Mouse (Mus musculus) embryo, embryonic 11 days (tissue): Measurements from ENCODE around the gene Gm3696.
"Not testable (repeated sequence)": the region's sequence is repeated elsewhere in the genome, so short reads cannot be mapped to it uniquely, and the experiment has no call there.

Source experiments
- DNase-seq: peaks from one replicate; pipeline ENCODE4 v3.0.0-alpha.2; 2015

Gene Gm3696

DNA sequence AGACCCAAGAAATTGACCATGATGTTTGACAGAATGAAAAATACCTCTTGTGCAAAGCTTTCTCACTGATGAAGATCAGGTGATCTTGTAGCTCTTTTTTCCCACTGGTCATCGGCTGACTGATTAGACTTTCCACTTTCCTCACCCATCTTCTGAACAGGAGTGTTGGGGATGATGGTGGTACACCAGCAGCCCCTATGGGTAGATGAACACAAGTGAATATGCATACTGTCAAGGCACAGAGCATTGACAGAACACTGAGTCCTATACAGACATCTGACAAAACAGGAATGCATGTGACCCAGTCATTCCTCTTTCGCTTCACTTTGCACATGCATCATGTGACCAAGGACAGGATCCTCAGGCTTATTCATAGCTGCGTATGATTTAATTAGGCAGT is at the start of gene Gm3696:
Gm3696 (minus strand) TSS at position 101 of the 400 bp plus-strand sequence.
- not testable (repeated sequence) for DNase-seq

DNA sequence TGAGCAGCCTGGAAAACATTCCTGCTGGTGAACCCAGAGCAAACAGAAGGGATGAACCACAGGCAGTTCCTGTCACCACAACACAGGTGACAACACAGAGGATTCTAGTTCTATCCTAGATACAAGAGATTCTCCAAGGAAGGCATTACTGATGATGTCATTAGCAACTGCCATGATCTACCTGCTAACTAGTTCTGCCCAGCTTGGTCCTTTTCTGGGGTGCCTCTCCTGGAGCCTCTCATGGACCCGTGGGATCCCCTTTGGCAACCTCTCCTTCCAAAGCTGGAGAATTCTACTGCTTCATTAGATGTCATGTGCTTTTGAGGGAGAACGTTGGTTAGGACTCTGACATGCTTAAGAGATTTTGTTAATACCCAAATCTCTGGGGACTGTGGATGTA is 24.9 kb upstream of the Gm3696 start, which contains the start of gene Gm6676:
Gm6676 (minus strand) TSS at position 101 of the 400 bp plus-strand sequence.
- DNase-seq: not testable (repeated sequence)

DNA sequence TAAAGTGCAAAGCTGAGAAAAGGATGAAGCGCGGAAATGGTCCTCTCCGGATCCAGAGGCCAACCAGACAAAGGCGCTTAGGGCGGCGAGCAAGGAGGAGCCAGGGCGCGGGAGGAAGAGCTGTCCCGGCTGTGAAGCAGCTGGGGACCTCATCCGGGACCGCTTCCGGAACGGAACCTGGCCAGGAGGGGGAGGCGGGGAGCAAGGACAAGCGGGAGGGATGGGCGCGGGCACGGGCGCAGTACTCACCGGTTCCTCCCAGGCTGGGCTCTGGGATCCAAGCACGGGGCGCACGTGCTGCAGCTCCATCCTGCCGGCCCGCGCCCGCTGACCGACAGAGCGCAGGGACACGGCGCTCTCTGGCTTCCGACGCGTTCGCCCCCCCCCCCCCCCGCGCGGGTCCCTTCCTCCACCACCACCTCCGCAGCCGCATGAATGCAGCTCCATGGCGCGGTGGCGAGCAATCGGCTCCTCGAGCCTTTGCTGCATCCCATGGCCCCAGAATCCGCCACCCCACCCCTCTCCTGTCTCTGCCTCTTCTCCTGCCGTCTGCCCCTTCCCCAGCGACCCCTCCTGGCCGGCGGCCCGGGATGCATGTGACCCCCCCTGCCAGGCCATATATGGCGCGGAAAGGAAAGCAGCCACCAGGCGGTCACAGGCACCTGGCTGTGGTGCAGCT is 4.8 kb upstream of the Gm3696 start:
- peak; percentile 47 for DNase-seq

DNA sequence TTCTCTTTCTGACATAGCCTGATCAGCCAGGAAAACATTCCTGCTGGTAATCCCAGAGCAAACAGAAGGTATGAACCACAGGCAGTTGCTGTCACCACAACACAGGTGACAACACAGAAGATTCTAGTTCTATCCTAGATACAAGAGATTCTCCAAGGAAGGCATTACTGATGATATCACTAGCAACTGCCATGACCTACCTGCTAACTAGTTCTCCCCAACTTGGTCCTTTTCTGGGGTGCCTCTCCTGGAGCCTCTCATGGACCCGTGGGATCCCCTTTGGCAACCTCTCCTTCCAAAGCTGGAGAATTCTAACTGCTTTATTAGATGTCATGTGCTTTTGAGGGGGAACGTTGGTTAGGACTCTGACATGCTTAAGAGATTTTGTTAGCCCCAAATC is 55.6 kb downstream of the Gm3696 start, which contains the start of gene Gm3685:
Gm3685 (minus strand) TSS at position 101 of the 400 bp plus-strand sequence.
- DNase-seq: not testable (repeated sequence)
